Mouse (Mus musculus) intestine, embryonic 14.5 days (tissue): ENCODE measurements at regions not wholly inside any gene's neighbourhood (a gene's known extent, or its start where the extent isn't known, plus 50 kb on each side); places are given as distances from the start of the nearest gene placed in this dataset.

ENCODE experiments used
- ATAC-seq: fragments of 200-750 bp; cut with Nextera tagmentation; replicated peaks from 2 replicates; pipeline ENCODE4 v1.8.0; 2017; ENCODE audit warnings: low read depth, moderate number of reproducible peaks, moderate TSS enrichment, moderate library complexity; ENCODE audit not compliant: low FRiP score, low TSS enrichment
- DNase-seq: peaks from one replicate; pipeline ENCODE4 v3.0.0-alpha.2; 2018; ENCODE audit warnings: low spot score
- H3K27ac ChIP-seq: fragments of 300-500 bp; sonication (generic); 2 replicates; pipeline ENCODE4 v1.5.1; 2014; ENCODE audit warnings: low read depth, mild to moderate bottlenecking, control low read depth
- H3K27me3 ChIP-seq: fragments of 300-500 bp; sonication (generic); replicated peaks from 2 replicates; pipeline ENCODE4 v1.6.1; 2014; ENCODE audit warnings: low read length, control low read depth; ENCODE audit not compliant: control insufficient read depth, insufficient read depth
- H3K36me3 ChIP-seq: fragments of 300-500 bp; sonication (generic); 2 replicates; pipeline ENCODE4 v1.6.1; 2014; ENCODE audit warnings: low read length, control low read depth; ENCODE audit not compliant: control insufficient read depth, insufficient read depth
- H3K4me1 ChIP-seq: fragments of 300-500 bp; sonication (generic); replicated peaks from 2 replicates; pipeline ENCODE4 v1.6.1; 2014; ENCODE audit warnings: low read length, control low read depth, mixed read lengths; ENCODE audit not compliant: control insufficient read depth, insufficient read depth
- H3K4me2 ChIP-seq: fragments of 300-500 bp; sonication (generic); 2 replicates; pipeline ENCODE4 v1.6.1; 2014; ENCODE audit warnings: low read length
- H3K4me3 ChIP-seq: fragments of 300-500 bp; sonication (generic); 2 replicates; pipeline ENCODE4 v1.5.1; 2014; ENCODE audit warnings: low read depth, low read length, control low read depth, mixed read lengths
- H3K9ac ChIP-seq: fragments of 300-500 bp; sonication (generic); 2 replicates; pipeline ENCODE4 v1.6.1; 2014; ENCODE audit warnings: mild to moderate bottlenecking, low read length
- H3K9me3 ChIP-seq: fragments of 300-500 bp; sonication (generic); 2 replicates; pipeline ENCODE4 v1.6.1; 2016; ENCODE audit warnings: low read length, control low read depth; ENCODE audit not compliant: control insufficient read depth
- WGBS: fragments of 180-500 bp; shearing (Covaris S2); extraction: QIAGEN DNeasy Blood & Tissue Kit; methylation state at CpG from one replicate; pipeline ENCODE4 v1.1.7; 2014; 5-methylcytosine and 5-hydroxymethylcytosine counted together

- 79% methylated on average over 1 of the region's 1 CpGs for WGBS
- Histone ChIP-seq H3K27ac (no peak overlapping the region), H3K9me3 (no peaks in the 10 kb centered on the region), H3K4me3 (no peak overlapping the region), H3K36me3 (no peaks in the 10 kb centered on the region), H3K4me1 (peaks cover 8% of the 10 kb centered on the region; the same call in 1 of the 2 replicates), H3K4me2 (no peak overlapping the region), H3K27me3 (no peaks in the 10 kb centered on the region), H3K9ac (no peak overlapping the region)
- no peak for DNase-seq
- ATAC-seq = no peak
These were observed 486.0 kb upstream of the Fam92a start for GRCm38 (mm10) chr4:12657820-12658219.

GRCm38 (mm10) chr4:12656924-12657603 is 485.2 kb upstream of the Fam92a start:
- Histone ChIP-seq H3K4me2 (no peak overlapping the region), H3K27me3 (no peaks in the 10 kb centered on the region), H3K4me1 (peaks cover 8% of the 10 kb centered on the region; the same call in 1 of the 2 replicates), H3K9me3 (no peaks in the 10 kb centered on the region), H3K9ac (no peak overlapping the region), H3K36me3 (no peaks in the 10 kb centered on the region), H3K4me3 (no peak overlapping the region), H3K27ac (no peak overlapping the region)
- no peak for ATAC-seq
- 78% methylated on average over 6 of the region's 6 CpGs for WGBS
- no peak for DNase-seq

- Histone ChIP-seq H3K27me3 (no peaks in the 10 kb centered on the region), H3K4me2 (peak overlapping the region; percentile 47), H3K4me1 (peaks cover 8% of the 10 kb centered on the region; the same call in 1 of the 2 replicates), H3K9me3 (no peaks in the 10 kb centered on the region), H3K36me3 (no peaks in the 10 kb centered on the region), H3K9ac (peak overlapping the region; percentile 11; the same call in 1 of the 2 replicates), H3K4me3 (peak overlapping the region; percentile 13; the same call in 1 of the 2 replicates), H3K27ac (peak overlapping the region; percentile 19; the same call in 1 of the 2 replicates)
- ATAC-seq = peak; percentile 80
- peak; percentile 68 for DNase-seq
- WGBS = 25% methylated on average over 13 of the region's 13 CpGs
These were observed 483.8 kb upstream of the Fam92a start for GRCm38 (mm10) chr4:12655457-12656228.

GRCm38 (mm10) chr4:12654568-12655456 is 483.0 kb upstream of the Fam92a start:
- peak; percentile 67 for DNase-seq

GRCm38 (mm10) chr4:12647732-12648131 is 475.9 kb upstream of the Fam92a start:
- Histone ChIP-seq H3K36me3 (no peaks in the 10 kb centered on the region), H3K27ac (no peak overlapping the region), H3K4me1 (peaks cover 6% of the 10 kb centered on the region; the same call in 1 of the 2 replicates), H3K4me2 (no peak overlapping the region), H3K4me3 (no peak overlapping the region), H3K27me3 (no peaks in the 10 kb centered on the region), H3K9ac (no peak overlapping the region), H3K9me3 (no peaks in the 10 kb centered on the region)
- DNase-seq (no peak), ATAC-seq (no peak)
- 20% methylated on average over 3 of the region's 3 CpGs for WGBS

More at GRCm38 (mm10) chr4:12654568-12655456, 483.0 kb upstream of the Fam92a start:
- Histone ChIP-seq H3K4me3 (peak overlapping the region; percentile 13; the same call in 1 of the 2 replicates), H3K4me1 (peaks cover 8% of the 10 kb centered on the region; the same call in 1 of the 2 replicates), H3K27me3 (no peaks in the 10 kb centered on the region), H3K4me2 (peak overlapping the region; percentile 47), H3K9me3 (no peaks in the 10 kb centered on the region), H3K36me3 (no peaks in the 10 kb centered on the region), H3K27ac (peak overlapping the region; percentile 19; the same call in 1 of the 2 replicates), H3K9ac (peak overlapping the region; percentile 11; the same call in 1 of the 2 replicates)
- 36% methylated on average over 12 of the region's 12 CpGs for WGBS
- ATAC-seq = peak; percentile 62

GRCm38 (mm10) chr4:12642525-12642928 is 470.7 kb upstream of the Fam92a start:
- Histone ChIP-seq H3K27me3 (no peaks in the 10 kb centered on the region), H3K4me1 (peaks cover 11% of the 10 kb centered on the region; the same call in 1 of the 2 replicates), H3K9ac (no peak overlapping the region), H3K27ac (no peak overlapping the region), H3K4me2 (no peak overlapping the region), H3K36me3 (no peaks in the 10 kb centered on the region), H3K9me3 (no peaks in the 10 kb centered on the region), H3K4me3 (no peak overlapping the region)
- ATAC-seq (no peak), DNase-seq (no peak)
- WGBS = 24% methylated on average over 4 of the region's 4 CpGs

- no peaks in the 10 kb centered on the region for H3K9me3 ChIP-seq
- H3K4me3 ChIP-seq = no peak overlapping the region
- H3K4me1 ChIP-seq = 0 out of 2 replicates have a peak, but pooled peaks cover 2% of the 10 kb centered on the region
- ATAC-seq (no peak), DNase-seq (no peak)
- no peaks in the 10 kb centered on the region for H3K27me3 ChIP-seq
- H3K4me2 ChIP-seq = no peak overlapping the region
- no peaks in the 10 kb centered on the region for H3K36me3 ChIP-seq
- H3K27ac ChIP-seq = no peak overlapping the region
- WGBS = 75% methylated on average over 2 of the region's 2 CpGs
- no peak overlapping the region for H3K9ac ChIP-seq
These were observed 457.6 kb upstream of the Fam92a start for GRCm38 (mm10) chr4:12629375-12629821.
